Mouse (Mus musculus): ENCODE measurements around the gene Pld2. TPM values are rescaled to one million over a fixed set of nuclear protein-coding genes. Genes with fewer than 3 reads are reported as not detected.

Gene Pld2
- 14.5 and 18.5 TPM in 2 replicates for total RNA-seq (2014; rRNA removed; ENCODE audit: low replicate concordance)
- 5.4 and 6.8 TPM in 2 replicates for polyA plus RNA-seq (2015; fragmentation: Nextera tagmentation; extraction: Ambion mirVana)

GRCm38 (mm10) chr11:70539877-70540587, at the start of gene Pld2:
Gene Pld2, plus strand, starts transcription at chr11:70540064.
- under 1% methylated on average over 47 of the region's 65 CpGs for WGBS
- Histone ChIP-seq H3K9ac (replicated peaks; ENCODE audit: low read depth, low read length) (peak within 1 kb of the TSS; percentile 68), H3K27me3 (ENCODE audit: control insufficient read depth, insufficient read depth, low read length) (no peaks in the 10 kb centered on the region), H3K4me2 (ENCODE audit: low read depth, low read length) (peak within 1 kb of the TSS; percentile 71), H3K27ac (ENCODE audit: low read depth) (peak within 1 kb of the TSS; percentile 55; the same call in 1 of the 2 replicates), H3K36me3 (replicated peaks; ENCODE audit: control insufficient read depth, insufficient read depth, low read length) (0 out of 2 replicates have a peak, but pooled peaks cover 6% of the 10 kb centered on the region), H3K4me3 (ENCODE audit: low read depth, low read length) (peak within 1 kb of the TSS; percentile 72), H3K4me1 (ENCODE audit: control insufficient read depth, insufficient read depth) (peaks cover 8% of the 10 kb centered on the region), H3K9me3 (replicated peaks; ENCODE audit: control insufficient read depth, low read length) (no peaks in the 10 kb centered on the region)
- peak; percentile 89 for DNase-seq (ENCODE audit: low spot score)
- peak; percentile 95 for ATAC-seq (ENCODE audit: insufficient read depth, low read depth)
- peak; percentile 65 for TF ChIP-seq CTCF (IDR thresholded peaks at IDR 0.05; ENCODE audit: low read depth)
- no peak for TF ChIP-seq EP300 (IDR thresholded peaks at IDR 0.05; ENCODE audit: low read depth)

- H3K9ac ChIP-seq (replicated peaks; ENCODE audit: low read depth, low read length) = no peak overlapping the region
- H3K4me1 ChIP-seq (ENCODE audit: control insufficient read depth, insufficient read depth) = no peaks in the 10 kb centered on the region
- no peak overlapping the region for H3K4me3 ChIP-seq (ENCODE audit: low read depth, low read length)
- ATAC-seq (ENCODE audit: insufficient read depth, low read depth) (no peak), DNase-seq (ENCODE audit: low spot score) (no peak)
- no peak overlapping the region for H3K4me2 ChIP-seq (ENCODE audit: low read depth, low read length)
- H3K9me3 ChIP-seq (replicated peaks; ENCODE audit: control insufficient read depth, low read length) = no peaks in the 10 kb centered on the region
- WGBS = 59% methylated on average over 14 of the region's 14 CpGs
- TF ChIP-seq CTCF (IDR thresholded peaks at IDR 0.05; ENCODE audit: low read depth) = peak; percentile 34; the same call in 1 of the 2 replicates
- TF ChIP-seq EP300 (IDR thresholded peaks at IDR 0.05; ENCODE audit: low read depth) = no peak
- H3K27me3 ChIP-seq (ENCODE audit: control insufficient read depth, insufficient read depth, low read length) = no peaks in the 10 kb centered on the region
- H3K36me3 ChIP-seq (replicated peaks; ENCODE audit: control insufficient read depth, insufficient read depth, low read length) = no peaks in the 10 kb centered on the region
- H3K27ac ChIP-seq (ENCODE audit: low read depth) = no peak overlapping the region
These were observed 40.0 kb upstream of the Pld2 start for GRCm38 (mm10) chr11:70499566-70500475.

GRCm38 (mm10) chr11:70500476-70500812, 39.4 kb upstream of the Pld2 start:
- no peak for TF ChIP-seq CTCF (IDR thresholded peaks at IDR 0.05; ENCODE audit: low read depth)
- TF ChIP-seq EP300 (IDR thresholded peaks at IDR 0.05; ENCODE audit: low read depth) = no peak
- H3K27me3 ChIP-seq (ENCODE audit: control insufficient read depth, insufficient read depth, low read length) = no peaks in the 10 kb centered on the region
- no peak for DNase-seq (ENCODE audit: low spot score)
- no peaks in the 10 kb centered on the region for H3K9me3 ChIP-seq (replicated peaks; ENCODE audit: control insufficient read depth, low read length)
- H3K9ac ChIP-seq (replicated peaks; ENCODE audit: low read depth, low read length) = no peak overlapping the region
- no peaks in the 10 kb centered on the region for H3K4me1 ChIP-seq (ENCODE audit: control insufficient read depth, insufficient read depth)
- H3K27ac ChIP-seq (ENCODE audit: low read depth) = no peak overlapping the region
- no peak for ATAC-seq (ENCODE audit: insufficient read depth, low read depth)
- WGBS = 82% methylated on average over 1 of the region's 1 CpGs
- no peak overlapping the region for H3K4me2 ChIP-seq (ENCODE audit: low read depth, low read length)
- no peaks in the 10 kb centered on the region for H3K36me3 ChIP-seq (replicated peaks; ENCODE audit: control insufficient read depth, insufficient read depth, low read length)
- no peak overlapping the region for H3K4me3 ChIP-seq (ENCODE audit: low read depth, low read length)

GRCm38 (mm10) chr11:70502018-70502417, 37.8 kb upstream of the Pld2 start:
- no peak overlapping the region for H3K4me3 ChIP-seq (ENCODE audit: low read depth, low read length)
- DNase-seq (ENCODE audit: low spot score) (no peak), ATAC-seq (ENCODE audit: insufficient read depth, low read depth) (no peak)
- WGBS = 55% methylated on average over 3 of the region's 3 CpGs
- no peak for TF ChIP-seq EP300 (IDR thresholded peaks at IDR 0.05; ENCODE audit: low read depth)
- no peak for TF ChIP-seq CTCF (IDR thresholded peaks at IDR 0.05; ENCODE audit: low read depth)
- no peaks in the 10 kb centered on the region for H3K9me3 ChIP-seq (replicated peaks; ENCODE audit: control insufficient read depth, low read length)
- no peaks in the 10 kb centered on the region for H3K36me3 ChIP-seq (replicated peaks; ENCODE audit: control insufficient read depth, insufficient read depth, low read length)
- no peak overlapping the region for H3K9ac ChIP-seq (replicated peaks; ENCODE audit: low read depth, low read length)
- no peaks in the 10 kb centered on the region for H3K4me1 ChIP-seq (ENCODE audit: control insufficient read depth, insufficient read depth)
- no peak overlapping the region for H3K27ac ChIP-seq (ENCODE audit: low read depth)
- H3K27me3 ChIP-seq (ENCODE audit: control insufficient read depth, insufficient read depth, low read length) = no peaks in the 10 kb centered on the region
- H3K4me2 ChIP-seq (ENCODE audit: low read depth, low read length) = no peak overlapping the region

- WGBS = 40% methylated on average over 9 of the region's 9 CpGs
- TF ChIP-seq EP300 (IDR thresholded peaks at IDR 0.05; ENCODE audit: low read depth) (no peak), CTCF (IDR thresholded peaks at IDR 0.05; ENCODE audit: low read depth) (no peak)
- Histone ChIP-seq H3K36me3 (replicated peaks; ENCODE audit: control insufficient read depth, insufficient read depth, low read length) (no peaks in the 10 kb centered on the region), H3K9ac (replicated peaks; ENCODE audit: low read depth, low read length) (no peak within 1 kb of the TSS), H3K4me2 (ENCODE audit: low read depth, low read length) (no peak within 1 kb of the TSS), H3K4me3 (ENCODE audit: low read depth, low read length) (no peak within 1 kb of the TSS), H3K9me3 (replicated peaks; ENCODE audit: control insufficient read depth, low read length) (no peaks in the 10 kb centered on the region), H3K4me1 (ENCODE audit: control insufficient read depth, insufficient read depth) (no peaks in the 10 kb centered on the region), H3K27ac (ENCODE audit: low read depth) (no peak within 1 kb of the TSS), H3K27me3 (ENCODE audit: control insufficient read depth, insufficient read depth, low read length) (peaks cover 8% of the 10 kb centered on the region; the same call in 1 of the 2 replicates)
- DNase-seq (ENCODE audit: low spot score) (no peak), ATAC-seq (ENCODE audit: insufficient read depth, low read depth) (no peak)
These were observed 34.9 kb upstream of the Pld2 start, which contains the start of gene Tm4sf5 for GRCm38 (mm10) chr11:70504970-70505369. Gene Tm4sf5, plus strand, starts transcription at chr11:70505244.

Data from heart, postnatal 0 days (tissue).